20 mouse cellular contexts compared by ENCODE assay signal in genomic region chr15:63932656-63933055, GRCm38 (mm10). TPM values are rescaled to one million over a fixed set of nuclear protein-coding genes. Genes with fewer than 3 reads are reported as not detected.
"Had no signal": no experiment of that assay in that cellular context is flagged by ENCODE, and none has a peak within 500 bp of the region (broad histone marks: within the 10 kb centered on the region; RNA-seq: fewer than 3 reads in every experiment).

No protein-coding gene starts in this region.

- H3K4me2 ChIP-seq: liver, embryonic 12.5 days; lung, embryonic 14.5 days; midbrain, embryonic 13.5 days; midbrain, embryonic 15.5 days; neural tube, embryonic 12.5 days had no signal

- H3K9me3 ChIP-seq: liver, embryonic 12.5 days; midbrain, embryonic 10.5 days; midbrain, embryonic 13.5 days; midbrain, embryonic 15.5 days; neural tube, embryonic 12.5 days had no signal

- ATAC-seq: liver, embryonic 12.5 days; midbrain, embryonic 13.5 days; midbrain, embryonic 15.5 days had no signal

- H3K27ac ChIP-seq: liver, embryonic 12.5 days; liver, embryonic 14.5 days; midbrain, embryonic 10.5 days; midbrain, embryonic 13.5 days; midbrain, embryonic 15.5 days; neural tube, embryonic 12.5 days had no signal

- H3K9ac ChIP-seq: liver, embryonic 12.5 days; liver, embryonic 14.5 days; lung, embryonic 14.5 days; midbrain, embryonic 13.5 days; midbrain, embryonic 15.5 days; neural tube, embryonic 12.5 days had no signal

- H3K4me1 ChIP-seq: liver, embryonic 12.5 days; midbrain, embryonic 10.5 days; midbrain, embryonic 13.5 days; midbrain, embryonic 15.5 days; neural tube, embryonic 12.5 days had no signal

- H3K27me3 ChIP-seq: liver, embryonic 12.5 days; midbrain, embryonic 13.5 days; midbrain, embryonic 15.5 days; neural tube, embryonic 12.5 days had no signal

- DNase-seq: lung, adult 18-20 months; lung, embryonic 14.5 days; lung, postnatal 10 days; lung, postnatal 4 days; right cerebral cortex, postnatal 14 days; spleen, adult 18-20 months; thymus, adult 18-20 months; thymus, postnatal 14 days; thymus, postnatal 36 days had no signal

- H3K4me3 ChIP-seq: liver, embryonic 12.5 days; midbrain, embryonic 10.5 days; midbrain, embryonic 13.5 days; midbrain, embryonic 15.5 days; neural tube, embryonic 12.5 days had no signal

RNA-seq across cellular contexts. Expression of gene Gsdmc4, which starts 20.6 kb away (rescaled TPM):
- total RNA-seq: megakaryocyte-erythroid progenitor cell, adult 5-6 weeks; neutrophil, adult 5-6 weeks had no signal
- polyA plus RNA-seq: liver, embryonic 12.5 days; liver, embryonic 16.5 days; lung, embryonic 14.5 days; lung, embryonic 16.5 days; midbrain, embryonic 10.5 days; midbrain, embryonic 15.5 days; neural tube, embryonic 12.5 days; neural tube, embryonic 14.5 days had no signal

RNA-seq across cellular contexts. Expression of gene Gsdmc3, which starts 54.3 kb away (rescaled TPM):
- total RNA-seq: megakaryocyte-erythroid progenitor cell, adult 5-6 weeks; neutrophil, adult 5-6 weeks had no signal
- polyA plus RNA-seq: liver, embryonic 12.5 days; liver, embryonic 14.5 days; liver, embryonic 16.5 days; lung, embryonic 14.5 days; midbrain, embryonic 10.5 days; midbrain, embryonic 13.5 days; midbrain, embryonic 15.5 days; neural tube, embryonic 12.5 days; neural tube, embryonic 14.5 days had no signal
